Mouse (Mus musculus): ENCODE data around the gene Taf4. TPM values are rescaled to one million over a fixed set of nuclear protein-coding genes. Genes with fewer than 3 reads are reported as not detected.

Taf4 gene
- polyA plus RNA-seq, 1 experiment from 2014 or later = 5.0 TPM

GRCm38 (mm10) chr2:179937091-179937490, 39.4 kb downstream of the Taf4 start:
- no peak overlapping the region for H3K4me2 ChIP-seq
- H3K9ac ChIP-seq (replicated peaks) = no peak overlapping the region
- H3K36me3 ChIP-seq = peaks cover 48% of the 10 kb centered on the region
- ATAC-seq (ENCODE audit: insufficient number of reproducible peaks, insufficient read depth, low FRiP score, low TSS enrichment, low read depth) = no peak
- H3K4me3 ChIP-seq (replicated peaks) = no peak overlapping the region
- no peaks in the 10 kb centered on the region for H3K4me1 ChIP-seq (replicated peaks)
- 73% methylated on average over 4 of the region's 4 CpGs for WGBS
- H3K27ac ChIP-seq = no peak overlapping the region
- H3K9me3 ChIP-seq = no peaks in the 10 kb centered on the region
- no peaks in the 10 kb centered on the region for H3K27me3 ChIP-seq

GRCm38 (mm10) chr2:179934165-179934564, 42.3 kb downstream of the Taf4 start:
- Histone ChIP-seq H3K9ac (replicated peaks) (no peak overlapping the region), H3K4me1 (replicated peaks) (0 out of 2 replicates have a peak, but pooled peaks cover 7% of the 10 kb centered on the region), H3K4me3 (replicated peaks) (no peak overlapping the region), H3K4me2 (no peak overlapping the region), H3K27ac (no peak overlapping the region), H3K27me3 (no peaks in the 10 kb centered on the region), H3K9me3 (no peaks in the 10 kb centered on the region), H3K36me3 (peaks cover 76% of the 10 kb centered on the region)
- no peak for ATAC-seq (ENCODE audit: insufficient number of reproducible peaks, insufficient read depth, low FRiP score, low TSS enrichment, low read depth)
- 69% methylated on average over 3 of the region's 3 CpGs for WGBS

GRCm38 (mm10) chr2:179931741-179932140, 44.7 kb downstream of the Taf4 start:
- peaks cover 80% of the 10 kb centered on the region for H3K36me3 ChIP-seq
- H3K4me2 ChIP-seq = no peak overlapping the region
- ATAC-seq (ENCODE audit: insufficient number of reproducible peaks, insufficient read depth, low FRiP score, low TSS enrichment, low read depth) = no peak
- no peak overlapping the region for H3K4me3 ChIP-seq (replicated peaks)
- H3K27ac ChIP-seq = no peak overlapping the region
- no peak overlapping the region for H3K9ac ChIP-seq (replicated peaks)
- 90% methylated on average over 16 of the region's 16 CpGs for WGBS
- no peaks in the 10 kb centered on the region for H3K9me3 ChIP-seq
- 0 out of 2 replicates have a peak, but pooled peaks cover 8% of the 10 kb centered on the region for H3K4me1 ChIP-seq (replicated peaks)
- H3K27me3 ChIP-seq = no peaks in the 10 kb centered on the region

- no peak overlapping the region for H3K4me3 ChIP-seq (replicated peaks)
- no peak overlapping the region for H3K27ac ChIP-seq
- H3K9me3 ChIP-seq = no peaks in the 10 kb centered on the region
- H3K4me1 ChIP-seq (replicated peaks) = 0 out of 2 replicates have a peak, but pooled peaks cover 8% of the 10 kb centered on the region
- H3K4me2 ChIP-seq = no peak overlapping the region
- H3K9ac ChIP-seq (replicated peaks) = no peak overlapping the region
- ATAC-seq (ENCODE audit: insufficient number of reproducible peaks, insufficient read depth, low FRiP score, low TSS enrichment, low read depth) = no peak
- no peaks in the 10 kb centered on the region for H3K27me3 ChIP-seq
- H3K36me3 ChIP-seq = peaks cover 94% of the 10 kb centered on the region
- WGBS = 92% methylated on average over 13 of the region's 13 CpGs
These were observed 47.3 kb downstream of the Taf4 start for GRCm38 (mm10) chr2:179929166-179929565.

- Histone ChIP-seq H3K9me3 (0 out of 2 replicates have a peak, but pooled peaks cover 5% of the 10 kb centered on the region), H3K9ac (replicated peaks) (no peak overlapping the region), H3K36me3 (peaks cover 96% of the 10 kb centered on the region), H3K4me2 (no peak overlapping the region), H3K4me3 (replicated peaks) (no peak overlapping the region), H3K4me1 (replicated peaks) (no peaks in the 10 kb centered on the region), H3K27me3 (no peaks in the 10 kb centered on the region), H3K27ac (no peak overlapping the region)
- no peak for ATAC-seq (ENCODE audit: insufficient number of reproducible peaks, insufficient read depth, low FRiP score, low TSS enrichment, low read depth)
- 93% methylated on average over 6 of the region's 6 CpGs for WGBS
These were observed 52.4 kb downstream of the Taf4 start for GRCm38 (mm10) chr2:179924038-179924437.

- H3K4me1 ChIP-seq (replicated peaks) = no peaks in the 10 kb centered on the region
- 94% methylated on average over 8 of the region's 8 CpGs for WGBS
- no peak overlapping the region for H3K4me3 ChIP-seq (replicated peaks)
- ATAC-seq (ENCODE audit: insufficient number of reproducible peaks, insufficient read depth, low FRiP score, low TSS enrichment, low read depth) = no peak
- peaks cover 94% of the 10 kb centered on the region for H3K36me3 ChIP-seq
- no peak overlapping the region for H3K9ac ChIP-seq (replicated peaks)
- no peaks in the 10 kb centered on the region for H3K27me3 ChIP-seq
- H3K27ac ChIP-seq = no peak overlapping the region
- 0 out of 2 replicates have a peak, but pooled peaks cover 5% of the 10 kb centered on the region for H3K9me3 ChIP-seq
- no peak overlapping the region for H3K4me2 ChIP-seq
These were observed 55.3 kb downstream of the Taf4 start for GRCm38 (mm10) chr2:179921021-179921653.

- Histone ChIP-seq H3K4me3 (replicated peaks) (no peak overlapping the region), H3K4me1 (replicated peaks) (no peaks in the 10 kb centered on the region), H3K36me3 (peaks cover 94% of the 10 kb centered on the region), H3K27ac (no peak overlapping the region), H3K9me3 (0 out of 2 replicates have a peak, but pooled peaks cover 5% of the 10 kb centered on the region), H3K9ac (replicated peaks) (no peak overlapping the region), H3K27me3 (no peaks in the 10 kb centered on the region), H3K4me2 (no peak overlapping the region)
- ATAC-seq (ENCODE audit: insufficient number of reproducible peaks, insufficient read depth, low FRiP score, low TSS enrichment, low read depth) = no peak
- 84% methylated on average over 4 of the region's 4 CpGs for WGBS
These were observed 56.4 kb downstream of the Taf4 start for GRCm38 (mm10) chr2:179920042-179920441.

- H3K4me2 ChIP-seq = no peak overlapping the region
- ATAC-seq (ENCODE audit: insufficient number of reproducible peaks, insufficient read depth, low FRiP score, low TSS enrichment, low read depth) = no peak
- H3K4me3 ChIP-seq (replicated peaks) = no peak overlapping the region
- H3K9me3 ChIP-seq = 0 out of 2 replicates have a peak, but pooled peaks cover 5% of the 10 kb centered on the region
- H3K36me3 ChIP-seq = peaks cover 92% of the 10 kb centered on the region
- no peaks in the 10 kb centered on the region for H3K4me1 ChIP-seq (replicated peaks)
- H3K27me3 ChIP-seq = no peaks in the 10 kb centered on the region
- H3K9ac ChIP-seq (replicated peaks) = no peak overlapping the region
- WGBS = 25% methylated on average over 5 of the region's 5 CpGs
- no peak overlapping the region for H3K27ac ChIP-seq
These were observed 59.4 kb downstream of the Taf4 start for GRCm38 (mm10) chr2:179916877-179917673.

- ATAC-seq (ENCODE audit: insufficient number of reproducible peaks, insufficient read depth, low FRiP score, low TSS enrichment, low read depth) = no peak
- H3K27ac ChIP-seq = no peak overlapping the region
- peaks cover 80% of the 10 kb centered on the region for H3K36me3 ChIP-seq
- no peak overlapping the region for H3K4me3 ChIP-seq (replicated peaks)
- no peaks in the 10 kb centered on the region for H3K4me1 ChIP-seq (replicated peaks)
- no peak overlapping the region for H3K4me2 ChIP-seq
- H3K9me3 ChIP-seq = no peaks in the 10 kb centered on the region
- H3K27me3 ChIP-seq = no peaks in the 10 kb centered on the region
- no peak overlapping the region for H3K9ac ChIP-seq (replicated peaks)
- WGBS = 84% methylated on average over 2 of the region's 2 CpGs
These were observed 62.2 kb downstream of the Taf4 start for GRCm38 (mm10) chr2:179914246-179914645.

- 90% methylated on average over 15 of the region's 15 CpGs for WGBS
- no peak for ATAC-seq (ENCODE audit: insufficient number of reproducible peaks, insufficient read depth, low FRiP score, low TSS enrichment, low read depth)
- Histone ChIP-seq H3K27me3 (no peaks in the 10 kb centered on the region), H3K9ac (replicated peaks) (no peak overlapping the region), H3K27ac (no peak overlapping the region), H3K36me3 (peaks cover 73% of the 10 kb centered on the region), H3K4me3 (replicated peaks) (no peak overlapping the region), H3K4me1 (replicated peaks) (no peaks in the 10 kb centered on the region), H3K9me3 (no peaks in the 10 kb centered on the region), H3K4me2 (no peak overlapping the region)
These were observed 63.1 kb downstream of the Taf4 start for GRCm38 (mm10) chr2:179913349-179913748.

- H3K27ac ChIP-seq = no peak overlapping the region
- H3K9me3 ChIP-seq = no peaks in the 10 kb centered on the region
- H3K4me1 ChIP-seq (replicated peaks) = no peaks in the 10 kb centered on the region
- no peak overlapping the region for H3K9ac ChIP-seq (replicated peaks)
- no peak overlapping the region for H3K4me2 ChIP-seq
- no peak overlapping the region for H3K4me3 ChIP-seq (replicated peaks)
- no peaks in the 10 kb centered on the region for H3K27me3 ChIP-seq
- 85% methylated on average over 12 of the region's 12 CpGs for WGBS
- peaks cover 69% of the 10 kb centered on the region for H3K36me3 ChIP-seq
- no peak for ATAC-seq (ENCODE audit: insufficient number of reproducible peaks, insufficient read depth, low FRiP score, low TSS enrichment, low read depth)
These were observed 63.5 kb downstream of the Taf4 start for GRCm38 (mm10) chr2:179912911-179913310.
